Mouse (Mus musculus): ENCODE measurements around the gene Gm20517. TPM values are rescaled to one million over a fixed set of nuclear protein-coding genes. Genes with fewer than 3 reads are reported as not detected.

Gm20517 gene
- total and polyA plus RNA-seq, 3 experiments = 1.9 to 2.9 TPM; not detected in 1

- no peaks in the 10 kb centered on the region for H3K36me3 ChIP-seq (ENCODE audit: control insufficient read depth in 1 of 2, insufficient read depth in 2 of 2, low read length in 2 of 2)
- no peaks in the 10 kb centered on the region for H3K27me3 ChIP-seq (ENCODE audit: control insufficient read depth in 1 of 2, insufficient read depth in 2 of 2, low read length in 2 of 2)
- H3K4me1 ChIP-seq (ENCODE audit: control insufficient read depth in 1 of 2, insufficient read depth in 2 of 2, low read length in 2 of 2) = no peaks in the 10 kb centered on the region
- H3K27ac ChIP-seq (ENCODE audit: control insufficient read depth, low read depth, low read length) = no peak overlapping the region
- TF ChIP-seq EP300 (IDR thresholded peaks at IDR 0.05; ENCODE audit: low read depth in 1 of 2, low read length in 2 of 2) = no peak
- TF ChIP-seq TBP (IDR thresholded peaks at IDR 0.05; ENCODE audit: low read depth, low read length) = no peak
- TF ChIP-seq SIN3A (IDR thresholded peaks at IDR 0.05; ENCODE audit: low read length) = no peak
- no peak for TF ChIP-seq RAD21 (IDR thresholded peaks at IDR 0.05; ENCODE audit: low read depth, low read length)
- no peak for TF ChIP-seq CTCF (IDR thresholded peaks at IDR 0.05 in 2 of 3, conservative IDR thresholded peaks at IDR 0.05 in 1 of 3; ENCODE audit: control insufficient read depth in 1 of 3, insufficient read depth in 1 of 3, low read depth in 2 of 3, low read length in 3 of 3, poor library complexity in 1 of 3, severe bottlenecking in 1 of 3)
- no peak for TF ChIP-seq ZKSCAN1 (IDR thresholded peaks at IDR 0.05; ENCODE audit: low read depth, low read length)
- no peak for TF ChIP-seq BHLHE40 (IDR thresholded peaks at IDR 0.05; ENCODE audit: borderline replicate concordance, low read depth, low read length)
- TF ChIP-seq NELFE (IDR thresholded peaks at IDR 0.05; ENCODE audit: low read depth, low read length) = no peak
- TF ChIP-seq GABPA (IDR thresholded peaks at IDR 0.05; ENCODE audit: low read depth, low read length) = no peak
- TF ChIP-seq MYC (IDR thresholded peaks at IDR 0.05; ENCODE audit: low read depth, low read length) = no peak
- TF ChIP-seq CHD1 (IDR thresholded peaks at IDR 0.05; ENCODE audit: low read depth, low read length) = no peak
- TF ChIP-seq GATA1 (IDR thresholded peaks at IDR 0.05; ENCODE audit: low read depth, low read length) = no peak
- TF ChIP-seq MXI1 (IDR thresholded peaks at IDR 0.05; ENCODE audit: low read depth, low read length) = no peak
- TF ChIP-seq ZC3H11A (IDR thresholded peaks at IDR 0.05; ENCODE audit: low read depth, low read length) = no peak
- TF ChIP-seq USF1 (IDR thresholded peaks at IDR 0.05; ENCODE audit: low read depth, low read length) = no peak
- H3K79me2 ChIP-seq (ENCODE audit: control insufficient read depth, insufficient read depth, low read length, poor library complexity) = no peaks in the 10 kb centered on the region
- H3K4me3 ChIP-seq (ENCODE audit: control insufficient read depth in 1 of 2, insufficient read depth in 1 of 2, low read depth in 2 of 2, low read length in 2 of 2) = no peak overlapping the region
- H3K9ac ChIP-seq (ENCODE audit: control insufficient read depth, low read depth, low read length, poor library complexity, severe bottlenecking) = no peak overlapping the region
- no peaks in the 10 kb centered on the region for H3K9me3 ChIP-seq (replicated peaks; ENCODE audit: insufficient read depth, low read length)
- DNase-seq (ENCODE audit: low read depth, low spot score) = no peak
Measured at GRCm38 (mm10) chr17:47578655-47579054, 32.7 kb upstream of the Gm20517 start.

DNA sequence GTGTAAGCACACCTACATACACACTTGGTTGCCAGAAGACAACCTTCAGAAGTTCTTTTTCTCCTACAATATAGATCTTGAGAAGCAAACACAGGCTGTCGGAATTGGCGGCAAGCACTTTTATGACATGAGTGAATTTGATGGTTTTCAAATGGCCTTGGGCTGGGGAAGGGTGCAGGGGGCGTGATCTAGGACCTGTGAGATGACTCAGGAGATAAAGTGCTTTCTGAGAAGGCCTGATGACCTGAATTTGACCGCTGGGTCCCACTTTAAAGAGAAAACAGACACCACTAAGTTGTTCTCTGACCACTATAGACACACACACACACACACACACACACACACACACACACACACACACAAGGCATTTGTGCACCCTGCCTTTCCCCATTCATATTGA is 30.4 kb upstream of the Gm20517 start:
- Histone ChIP-seq H3K4me1 (ENCODE audit: control insufficient read depth in 1 of 2, insufficient read depth in 2 of 2, low read length in 2 of 2) (peaks cover 9 to 10% of the 10 kb centered on the region in 2 experiments; a peak in 3 of 4 replicates), H3K9me3 (replicated peaks; ENCODE audit: insufficient read depth, low read length) (no peaks in the 10 kb centered on the region), H3K4me3 (ENCODE audit: control insufficient read depth in 1 of 2, insufficient read depth in 1 of 2, low read depth in 2 of 2, low read length in 2 of 2) (no peak overlapping the region), H3K9ac (ENCODE audit: control insufficient read depth, low read depth, low read length, poor library complexity, severe bottlenecking) (no peak overlapping the region), H3K36me3 (ENCODE audit: control insufficient read depth in 1 of 2, insufficient read depth in 2 of 2, low read length in 2 of 2) (peaks cover 0 to 9% of the 10 kb centered on the region in 2 experiments; a peak in 2 of 4 replicates), H3K27ac (ENCODE audit: control insufficient read depth, low read depth, low read length) (no peak overlapping the region), H3K27me3 (ENCODE audit: control insufficient read depth in 1 of 2, insufficient read depth in 2 of 2, low read length in 2 of 2) (no peaks in the 10 kb centered on the region), H3K79me2 (ENCODE audit: control insufficient read depth, insufficient read depth, low read length, poor library complexity) (no peaks in the 10 kb centered on the region)
- DNase-seq (ENCODE audit: low read depth, low spot score) = no peak
- TF ChIP-seq POLR2AphosphoS2 (IDR thresholded peaks at IDR 0.05; ENCODE audit: low read length) (no peak), ETS1 (IDR thresholded peaks at IDR 0.05; ENCODE audit: low read depth, low read length) (no peak), RAD21 (IDR thresholded peaks at IDR 0.05; ENCODE audit: low read depth, low read length) (no peak), HCFC1 (IDR thresholded peaks at IDR 0.05; ENCODE audit: low read depth, low read length) (no peak), ZKSCAN1 (IDR thresholded peaks at IDR 0.05; ENCODE audit: low read depth, low read length) (no peak), MAFK (IDR thresholded peaks at IDR 0.05; ENCODE audit: borderline replicate concordance, low read depth, low read length) (no peak), MAX (IDR thresholded peaks at IDR 0.05; ENCODE audit: low read length) (no peak), CTCF (IDR thresholded peaks at IDR 0.05 in 2 of 3, conservative IDR thresholded peaks at IDR 0.05 in 1 of 3; ENCODE audit: control insufficient read depth in 1 of 3, insufficient read depth in 1 of 3, low read depth in 2 of 3, low read length in 3 of 3, poor library complexity in 1 of 3, severe bottlenecking in 1 of 3) (no peak), MEF2A (IDR thresholded peaks at IDR 0.05; ENCODE audit: extremely low read depth, insufficient replicate concordance, low read depth, low read length, poor library complexity, severe bottlenecking) (no peak), GATA1 (IDR thresholded peaks at IDR 0.05; ENCODE audit: low read depth, low read length) (no peak), SIN3A (IDR thresholded peaks at IDR 0.05; ENCODE audit: low read length) (no peak), E2F4 (IDR thresholded peaks at IDR 0.05; ENCODE audit: borderline replicate concordance, low read depth, low read length) (no peak), TCF12 (IDR thresholded peaks at IDR 0.05; ENCODE audit: low read depth, low read length) (no peak), MYC (IDR thresholded peaks at IDR 0.05; ENCODE audit: low read depth, low read length) (no peak), ELF1 (IDR thresholded peaks at IDR 0.05; ENCODE audit: low read depth, low read length) (no peak), KAT2A (conservative IDR thresholded peaks at IDR 0.05; ENCODE audit: low read depth, low read length) (no peak), RCOR1 (IDR thresholded peaks at IDR 0.05; ENCODE audit: low read depth, low read length) (no peak)
